Mouse (Mus musculus) kidney, postnatal 25 days (tissue): Measurements from ENCODE around the gene Fau.

ENCODE experiments used
- DNase-seq, 2 experiments: peaks; one replicate each; pipeline ENCODE4 v3.0.0; 2021; ENCODE audit warnings: mixed read lengths in 2 of 2

Gene Fau

DNA sequence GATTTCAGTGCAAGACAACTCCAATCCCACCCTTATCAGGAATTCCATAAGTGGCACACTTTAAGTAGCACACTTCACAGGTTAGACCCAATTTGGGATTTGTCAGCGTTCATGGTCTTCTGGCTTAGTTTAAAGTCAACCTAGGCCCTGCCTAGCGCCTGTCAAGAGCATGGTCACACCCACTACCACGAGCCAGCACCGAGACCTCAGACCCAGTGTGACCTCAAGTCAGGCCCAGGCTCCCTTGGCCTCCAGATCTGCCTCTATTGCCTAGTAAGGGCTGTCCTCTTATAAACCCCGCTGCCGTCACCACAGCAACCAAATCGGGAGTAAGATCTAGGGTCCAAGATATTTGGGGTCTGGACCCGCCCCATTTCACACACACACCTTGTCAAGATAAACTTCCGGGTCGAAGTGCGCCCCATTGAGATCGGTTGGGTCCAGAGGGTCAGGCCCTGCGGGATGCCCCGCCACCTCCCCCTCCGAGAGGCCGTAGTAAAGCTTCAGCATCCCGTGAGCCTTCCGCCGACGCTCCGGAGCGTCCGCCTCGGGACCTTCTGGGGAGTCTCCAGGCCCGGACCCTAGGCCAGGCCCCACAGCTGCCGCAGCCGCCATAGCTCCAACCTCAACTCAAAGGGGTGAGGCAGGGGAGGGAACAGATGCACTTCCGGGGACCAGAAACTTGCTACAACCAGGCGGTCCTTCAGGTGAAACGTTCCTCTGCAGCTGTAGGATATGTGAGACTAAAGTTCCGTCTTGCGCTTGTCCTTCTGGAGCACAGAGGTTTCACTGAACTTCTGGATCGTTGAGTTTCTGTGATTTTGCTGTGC, 19.1 kb downstream of the Fau start, which contains the start of gene Vps51:
Gene Vps51, minus strand, starts transcription at position 668 of the 830 bp plus-strand sequence.
- DNase-seq, result peak; percentile 91 to 93

DNA sequence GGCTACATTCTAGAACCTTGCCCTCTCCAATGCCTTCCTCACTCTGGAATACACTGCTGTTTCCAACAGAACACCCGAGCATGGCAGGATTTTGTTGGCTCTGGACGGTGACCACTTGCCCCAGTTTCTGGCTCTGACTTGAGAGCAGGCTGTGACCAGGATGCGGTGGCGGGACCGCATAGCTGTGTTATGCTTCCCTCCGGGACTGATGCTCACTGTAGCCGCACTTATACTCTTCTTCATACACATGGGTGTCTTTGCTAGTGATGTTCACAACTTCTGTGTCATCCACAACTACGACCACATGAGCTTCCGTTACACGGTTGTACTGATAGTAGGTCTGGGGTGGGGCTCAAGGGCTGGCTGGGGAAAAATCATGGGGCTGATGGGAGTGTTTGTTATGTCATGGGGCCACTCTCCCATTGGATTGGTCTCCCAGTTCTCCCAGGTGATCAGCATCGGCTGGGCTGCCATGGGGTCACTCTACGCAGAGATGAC, 22.4 kb downstream of the Fau start, which contains the start of gene Tmem262:
Gene Tmem262, plus strand, starts transcription at position 51 of the 498 bp plus-strand sequence.
- DNase-seq, result no peak

DNA sequence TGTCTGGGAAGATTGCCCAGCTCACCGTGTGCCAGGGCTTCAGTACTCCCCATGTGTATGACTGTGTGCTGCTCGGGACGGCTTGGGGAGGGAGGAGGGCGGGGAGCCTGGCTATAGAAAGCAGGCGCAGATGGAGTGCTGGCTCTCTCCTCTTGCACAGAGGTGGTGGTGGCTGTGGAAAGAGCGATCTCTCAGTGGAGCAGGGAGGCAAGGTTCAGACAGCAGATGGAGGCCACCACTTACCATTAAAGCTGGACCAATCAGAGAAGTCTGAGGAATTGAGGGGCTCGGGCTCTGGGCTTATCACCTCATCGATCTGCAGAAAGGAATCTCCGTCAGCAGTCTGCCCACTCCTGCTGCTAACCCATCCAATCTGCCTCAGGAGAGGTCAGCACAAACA, 24.5 kb downstream of the Fau start, which contains the start of gene Gm28374:
Gene Gm28374, minus strand, starts transcription at position 101 of the 400 bp plus-strand sequence.
- no peak for DNase-seq

DNA sequence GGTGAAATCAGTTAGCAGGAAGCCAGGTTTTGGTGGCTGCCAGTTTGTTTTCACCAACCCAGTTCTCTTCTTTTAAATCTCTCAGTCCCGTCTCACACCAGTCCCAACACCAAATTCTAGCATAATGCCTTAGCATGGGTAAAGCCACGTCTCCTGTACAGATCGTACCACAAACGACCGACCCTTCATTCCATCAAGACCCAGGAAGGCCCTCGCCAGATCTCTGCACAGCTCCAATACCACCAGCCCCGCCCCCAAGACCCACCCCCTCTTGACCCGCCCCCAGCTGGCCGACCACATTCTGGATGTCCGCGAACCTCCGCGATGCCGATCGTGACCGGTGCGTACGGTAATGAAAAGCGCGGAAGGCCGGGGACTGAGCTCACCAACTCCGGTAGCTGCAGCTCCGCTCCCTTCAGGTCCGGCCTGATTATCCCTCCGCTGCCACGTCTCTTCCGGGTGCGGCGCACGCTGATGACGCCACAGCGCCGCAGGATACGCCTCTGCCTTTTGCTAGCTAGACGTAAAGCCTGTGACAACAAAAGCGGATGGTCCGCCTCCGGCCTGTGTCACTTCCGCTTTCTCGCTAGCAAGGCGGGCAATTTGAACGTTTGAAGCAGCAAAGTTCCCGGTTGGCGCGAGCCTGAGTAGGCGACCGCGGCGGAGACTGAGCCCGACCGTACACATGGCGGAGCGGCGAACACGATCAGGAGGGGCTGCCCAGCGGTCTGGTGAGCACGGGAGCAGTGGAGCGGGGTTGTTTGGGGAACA, 27.0 kb downstream of the Fau start, which contains the start of the genes Zfpl1 and Cdca5:
Gene Zfpl1, minus strand, starts transcription at position 479 of the 771 bp plus-strand sequence.
Gene Cdca5, plus strand, starts transcription at position 506 of the 771 bp plus-strand sequence.
- peak; percentile 97 to 99 for DNase-seq

DNA sequence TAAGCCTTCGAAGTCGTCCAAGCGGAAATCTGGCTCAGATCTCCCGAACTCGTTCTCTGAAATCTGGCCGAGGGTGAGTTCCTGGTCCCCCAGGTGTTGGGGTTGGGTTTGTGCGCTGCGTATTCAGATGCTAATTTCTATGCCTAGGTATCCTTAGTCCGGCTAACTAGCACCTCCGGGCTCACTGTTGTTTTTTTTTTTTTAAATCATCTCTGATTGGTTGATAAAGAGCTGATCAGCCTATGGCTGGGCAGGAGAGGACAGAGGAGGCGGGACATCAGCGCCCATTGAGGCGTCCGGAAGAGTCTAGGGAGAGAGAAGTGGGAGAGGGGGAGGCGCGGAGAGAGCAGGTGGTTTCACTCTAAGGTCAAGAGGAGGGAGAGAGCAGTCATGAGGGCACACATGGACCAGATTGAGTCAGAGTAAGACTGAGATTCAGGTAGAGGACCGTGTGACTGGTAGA, 27.8 kb downstream of the Fau start:
- peak; percentile 64 to 83 for DNase-seq

DNA sequence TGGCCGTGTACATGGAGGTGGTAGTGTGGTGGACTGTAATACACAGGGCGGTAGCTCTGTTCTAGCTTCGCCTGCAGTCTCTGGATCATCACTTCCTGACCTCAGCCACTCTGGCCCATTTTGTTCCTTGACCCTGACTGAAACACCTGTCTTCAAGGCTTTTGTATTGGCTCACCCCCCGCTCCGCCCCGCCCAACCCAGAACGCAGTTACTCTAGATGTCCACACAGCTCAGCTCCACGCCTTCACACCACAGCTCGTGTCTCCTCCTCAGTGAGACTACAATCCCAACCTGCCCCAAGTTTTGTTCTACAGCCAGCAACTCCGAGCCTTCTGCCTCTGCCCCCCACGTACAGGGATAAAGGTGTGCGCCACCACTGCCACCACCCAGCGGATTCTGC, 31.2 kb downstream of the Fau start:
- no peak for DNase-seq

DNA sequence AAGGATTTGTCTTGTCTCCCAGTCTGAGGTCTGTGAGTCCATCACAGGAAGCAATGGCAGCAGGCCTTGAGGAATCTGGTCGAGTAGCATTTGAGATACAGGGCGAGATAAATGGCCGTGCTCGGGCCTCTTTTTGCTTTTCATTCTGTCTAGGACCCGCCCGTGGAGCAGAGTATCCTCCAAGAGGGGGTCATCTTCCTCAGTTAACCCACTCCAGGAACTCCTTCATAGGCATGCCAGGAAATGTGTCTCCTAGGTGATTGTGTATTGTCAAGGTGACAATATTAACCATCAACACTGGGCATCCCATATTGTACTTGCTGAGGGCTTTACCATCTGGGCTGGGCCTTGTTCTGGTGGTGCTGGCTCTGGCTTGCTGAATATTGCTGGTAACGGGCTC, 36.5 kb downstream of the Fau start, which contains the start of gene AC131692.1:
Gene AC131692.1, plus strand, starts transcription at position 301 of the 400 bp plus-strand sequence.
- DNase-seq, result no peak

DNA sequence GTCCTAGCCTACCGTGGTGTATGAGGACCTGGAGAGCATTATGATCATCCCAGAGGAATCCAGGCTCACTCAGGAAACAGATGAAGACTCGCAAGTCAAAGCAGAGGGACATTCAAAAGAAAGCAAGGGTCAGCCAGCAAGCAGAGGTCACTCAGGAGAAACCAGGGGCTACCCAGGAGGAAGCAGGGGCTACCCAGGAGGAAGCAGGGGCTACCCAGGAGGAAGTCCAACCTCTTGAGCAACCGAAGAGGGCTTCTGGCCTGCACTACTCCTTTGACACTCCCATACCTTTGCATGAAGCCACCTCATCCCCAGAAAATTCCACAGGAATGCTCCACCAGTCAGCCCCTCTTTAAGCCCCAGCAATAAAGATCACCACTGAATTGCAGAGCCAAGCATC, 40.2 kb downstream of the Fau start:
- peak; percentile 17 to 62 for DNase-seq

DNA sequence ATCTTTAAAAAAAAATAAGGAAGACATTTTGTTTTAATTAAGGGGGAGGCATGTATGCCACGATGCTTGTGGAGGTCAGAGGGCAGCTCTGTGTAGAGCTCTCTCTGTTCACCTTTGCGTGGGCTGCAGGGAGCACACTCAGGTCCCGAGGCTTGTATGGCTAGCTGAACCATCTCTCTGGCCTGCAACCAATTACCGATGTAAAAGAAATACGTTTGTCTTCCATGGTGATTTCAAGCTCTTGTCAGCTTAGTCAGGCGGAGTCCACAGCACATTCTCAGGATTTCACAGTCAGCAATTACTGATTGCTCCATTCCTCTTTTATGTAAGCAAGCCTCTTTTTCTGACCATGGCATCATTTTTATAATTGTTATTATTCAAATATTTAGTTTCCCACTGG, 43.5 kb downstream of the Fau start:
- no peak for DNase-seq

DNA sequence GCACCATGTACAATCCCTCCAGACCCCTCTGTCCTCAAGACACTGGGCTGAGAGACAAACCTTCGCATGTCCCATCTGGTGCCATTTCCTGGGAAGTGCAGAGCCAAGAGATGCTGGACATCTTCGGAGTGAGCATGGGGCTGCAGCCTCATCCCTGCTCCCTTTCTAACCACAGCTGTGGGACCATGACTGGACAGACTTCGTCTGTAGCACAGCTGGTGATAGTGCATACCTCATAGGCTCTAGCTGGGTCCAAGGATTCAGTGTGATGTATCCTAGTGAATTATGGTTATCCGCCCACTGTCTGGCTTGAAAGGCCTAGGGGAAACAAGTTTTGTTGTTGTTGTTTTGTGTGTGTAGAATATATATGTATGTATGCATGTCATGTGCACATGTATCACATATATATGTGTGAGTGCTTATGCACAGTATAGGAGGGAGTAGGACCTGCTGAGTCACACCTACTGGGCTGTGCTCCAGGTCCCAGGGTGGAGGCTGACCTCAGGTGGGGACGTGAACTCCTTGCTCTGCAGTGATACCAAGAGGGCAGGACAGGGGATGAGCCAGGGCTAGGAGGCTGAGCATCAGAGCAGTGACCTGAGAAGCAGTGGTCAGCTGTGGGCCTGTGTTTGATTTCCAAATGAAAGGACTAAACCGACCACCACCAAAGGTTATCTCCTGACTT, 44.7 kb downstream of the Fau start:
- no peak for DNase-seq

DNA sequence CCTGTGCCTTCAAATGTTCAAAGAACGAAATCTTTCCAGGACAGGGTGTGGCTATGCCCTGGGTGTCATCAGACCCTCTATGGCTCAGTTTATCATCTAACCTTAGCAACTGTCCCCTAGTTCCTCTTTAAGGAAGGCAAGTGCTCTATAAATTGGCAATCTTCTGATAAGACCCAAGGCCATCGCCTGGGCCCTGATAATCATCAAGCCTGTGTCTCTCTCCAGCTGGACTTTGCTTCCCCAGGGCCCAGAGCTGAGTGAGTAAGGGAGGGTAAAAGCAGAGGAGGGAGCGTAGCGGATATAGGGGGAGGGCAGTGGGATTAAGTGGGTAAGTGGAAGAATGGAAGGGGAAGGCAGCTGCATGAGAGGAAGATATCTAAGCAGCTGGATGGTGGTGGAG, 46.8 kb downstream of the Fau start:
- no peak for DNase-seq

DNA sequence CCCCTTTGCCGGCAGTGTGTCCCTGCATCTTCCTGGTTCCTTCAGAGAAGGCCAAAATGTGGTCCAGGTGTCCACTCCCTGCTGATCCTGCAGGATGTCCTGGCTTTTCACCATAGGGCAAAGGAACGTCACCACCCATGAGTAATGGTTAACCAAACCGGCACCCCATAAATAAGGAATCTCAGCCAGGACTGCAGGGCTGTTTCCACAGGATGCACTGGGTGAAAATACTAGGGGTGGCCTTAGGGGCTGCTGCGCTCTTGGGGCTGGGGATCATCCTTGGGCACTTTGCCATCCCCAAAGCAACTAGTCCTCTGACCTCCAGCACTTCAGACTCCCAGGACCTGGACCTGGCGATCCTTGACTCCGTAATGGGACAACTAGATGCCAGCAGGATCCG, 47.9 kb downstream of the Fau start, which contains the start of gene Naaladl1:
Gene Naaladl1, plus strand, starts transcription at position 197 of the 400 bp plus-strand sequence.
- peak; percentile 13 to 44 for DNase-seq
